Mouse (Mus musculus): ENCODE results near the gene Cnpy4. TPM values are rescaled to one million over a fixed set of nuclear protein-coding genes. Genes with fewer than 3 reads are reported as not detected.

Gene Cnpy4
- polyA plus RNA-seq, 1 experiment from 2014 or later, result 20.0 TPM

- peak overlapping the region; percentile 97 for H3K4me2 ChIP-seq (replicated peaks; ENCODE audit: low read depth)
- peak overlapping the region; percentile 65 for H3K4me3 ChIP-seq (ENCODE audit: low read depth, low read length)
- peak; percentile 92 for ATAC-seq (ENCODE audit: low FRiP score, low TSS enrichment)
- peak overlapping the region; percentile 91 for H3K27ac ChIP-seq (replicated peaks)
- H3K36me3 ChIP-seq (ENCODE audit: control insufficient read depth, insufficient read depth, low read length), result peaks cover 18% of the 10 kb centered on the region
- peak; percentile 98 for DNase-seq (ENCODE audit: low spot score)
- H3K9ac ChIP-seq (ENCODE audit: low read length), result peak overlapping the region; percentile 68
- WGBS, result under 1% methylated on average over 47 of the region's 47 CpGs
- H3K27me3 ChIP-seq (ENCODE audit: control insufficient read depth, insufficient read depth, low read length), result no peaks in the 10 kb centered on the region
- no peaks in the 10 kb centered on the region for H3K9me3 ChIP-seq (ENCODE audit: control insufficient read depth, low read length)
- TF ChIP-seq EP300 (optimal IDR thresholded peaks at IDR 0.05) (peak; percentile 94), CTCF (IDR thresholded peaks at IDR 0.05; ENCODE audit: low read depth) (peak; percentile 44; the same call in 1 of the 2 replicates)
- no peaks in the 10 kb centered on the region for H3K4me1 ChIP-seq (replicated peaks; ENCODE audit: control insufficient read depth, insufficient read depth)
Observed at GRCm38 (mm10) chr5:138170936-138171561, 16.2 kb upstream of the Cnpy4 start.

DNA sequence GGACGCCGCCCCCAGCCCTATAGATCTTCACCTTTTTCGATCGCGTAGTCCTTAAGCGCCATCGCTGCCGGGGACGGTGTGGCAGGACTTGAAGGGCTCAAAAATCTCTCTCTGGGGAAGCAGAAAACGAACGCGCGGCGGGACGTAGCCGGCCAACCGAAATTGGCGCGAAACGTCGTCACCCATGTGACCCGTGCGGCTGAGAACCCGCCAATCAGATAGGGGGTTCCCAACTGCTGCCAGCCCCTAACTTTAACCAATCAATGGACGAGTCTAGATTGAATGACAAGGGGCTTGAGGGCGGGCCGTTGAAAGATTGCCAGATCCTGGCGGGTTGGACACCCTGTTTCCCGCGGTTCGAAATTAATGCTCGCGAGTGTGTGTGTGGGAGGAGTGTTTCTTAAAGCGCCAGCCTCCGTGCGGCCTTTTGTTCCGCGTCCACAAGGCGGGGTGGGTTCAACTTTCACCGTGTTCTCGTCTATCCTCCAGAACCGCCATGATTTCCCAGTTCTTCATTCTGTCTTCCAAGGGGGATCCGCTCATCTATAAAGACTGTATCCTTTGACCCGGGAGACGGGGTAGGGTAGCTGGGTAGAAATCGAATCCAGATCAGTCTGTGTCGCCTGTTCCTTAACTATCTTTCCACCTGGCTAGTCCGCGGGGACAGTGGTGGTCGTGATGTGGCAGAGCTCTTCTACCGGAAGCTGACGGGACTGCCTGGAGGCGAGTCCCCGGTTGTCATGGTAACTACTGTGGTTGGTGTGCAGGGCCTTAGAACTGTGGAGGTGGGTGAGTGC is 15.4 kb upstream of the Cnpy4 start, which contains the start of the genes Ap4m1 and Mcm7:
Gene Ap4m1, plus strand, starts transcription at position 308 of the 797 bp plus-strand sequence.
Gene Mcm7, minus strand, starts transcription at position 728 of the 797 bp plus-strand sequence.
- H3K4me1 ChIP-seq (replicated peaks; ENCODE audit: control insufficient read depth, insufficient read depth), result no peaks in the 10 kb centered on the region
- peak within 1 kb of the TSS; percentile 97 for H3K4me2 ChIP-seq (replicated peaks; ENCODE audit: low read depth)
- H3K27ac ChIP-seq (replicated peaks), result peak within 1 kb of the TSS; percentile 91
- ATAC-seq (ENCODE audit: low FRiP score, low TSS enrichment) (peak; percentile 91), DNase-seq (ENCODE audit: low spot score) (peak; percentile 98)
- H3K36me3 ChIP-seq (ENCODE audit: control insufficient read depth, insufficient read depth, low read length), result peaks cover 18% of the 10 kb centered on the region
- peak within 1 kb of the TSS; percentile 73 for H3K9ac ChIP-seq (ENCODE audit: low read length)
- WGBS, result under 1% methylated on average over 54 of the region's 54 CpGs
- H3K9me3 ChIP-seq (ENCODE audit: control insufficient read depth, low read length), result no peaks in the 10 kb centered on the region
- peak within 1 kb of the TSS; percentile 65 for H3K4me3 ChIP-seq (ENCODE audit: low read depth, low read length)
- H3K27me3 ChIP-seq (ENCODE audit: control insufficient read depth, insufficient read depth, low read length), result no peaks in the 10 kb centered on the region
- peak; percentile 55 for TF ChIP-seq CTCF (IDR thresholded peaks at IDR 0.05; ENCODE audit: low read depth)
- no peak for TF ChIP-seq EP300 (optimal IDR thresholded peaks at IDR 0.05)

- DNase-seq (ENCODE audit: low spot score), result no peak
- TF ChIP-seq CTCF (IDR thresholded peaks at IDR 0.05; ENCODE audit: low read depth), result no peak
- no peak for TF ChIP-seq EP300 (optimal IDR thresholded peaks at IDR 0.05)
- H3K4me1 ChIP-seq (replicated peaks; ENCODE audit: control insufficient read depth, insufficient read depth), result no peaks in the 10 kb centered on the region
- no peak overlapping the region for H3K9ac ChIP-seq (ENCODE audit: low read length)
- no peak overlapping the region for H3K27ac ChIP-seq (replicated peaks)
- no peak overlapping the region for H3K4me2 ChIP-seq (replicated peaks; ENCODE audit: low read depth)
- no peaks in the 10 kb centered on the region for H3K9me3 ChIP-seq (ENCODE audit: control insufficient read depth, low read length)
- H3K27me3 ChIP-seq (ENCODE audit: control insufficient read depth, insufficient read depth, low read length), result no peaks in the 10 kb centered on the region
- peaks cover 22% of the 10 kb centered on the region for H3K36me3 ChIP-seq (ENCODE audit: control insufficient read depth, insufficient read depth, low read length)
- no peak for ATAC-seq (ENCODE audit: low FRiP score, low TSS enrichment)
- no peak overlapping the region for H3K4me3 ChIP-seq (ENCODE audit: low read depth, low read length)
- WGBS, result 75% methylated on average over 3 of the region's 3 CpGs
Observed at GRCm38 (mm10) chr5:138173217-138173616, 14.1 kb upstream of the Cnpy4 start.

DNA sequence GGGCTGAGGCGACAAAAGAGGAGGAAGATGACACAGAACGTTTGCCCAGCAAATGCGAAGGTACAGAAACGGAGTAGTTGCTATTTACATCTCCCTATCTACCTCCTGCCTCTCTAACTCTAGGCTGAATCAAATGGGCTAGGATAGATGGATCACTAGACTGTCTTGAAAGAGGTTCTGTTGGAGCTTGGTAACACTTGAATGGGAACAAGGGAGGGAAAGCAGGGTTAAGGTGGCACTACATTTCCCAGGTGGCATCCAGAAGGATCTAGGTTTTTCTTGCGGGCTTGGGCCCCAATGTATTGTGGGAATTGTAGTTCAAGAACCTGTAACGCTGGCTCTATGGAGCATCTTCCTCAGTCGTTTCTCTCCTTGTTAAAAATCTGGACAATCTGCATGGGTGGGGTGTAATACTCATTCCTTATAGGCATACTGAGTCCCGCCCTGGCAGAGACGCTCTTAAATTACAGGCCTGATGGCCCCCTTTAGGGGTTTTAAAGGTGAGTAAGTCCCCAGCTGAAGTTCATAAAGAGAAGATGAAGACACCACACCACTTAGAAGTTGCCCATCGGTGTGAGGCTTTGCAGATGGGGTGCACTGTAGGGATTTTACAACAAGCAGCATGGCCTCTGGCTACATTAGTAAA is 499 bp downstream of the Cnpy4 start:
- peak; percentile 62 for DNase-seq (ENCODE audit: low spot score)

DNA sequence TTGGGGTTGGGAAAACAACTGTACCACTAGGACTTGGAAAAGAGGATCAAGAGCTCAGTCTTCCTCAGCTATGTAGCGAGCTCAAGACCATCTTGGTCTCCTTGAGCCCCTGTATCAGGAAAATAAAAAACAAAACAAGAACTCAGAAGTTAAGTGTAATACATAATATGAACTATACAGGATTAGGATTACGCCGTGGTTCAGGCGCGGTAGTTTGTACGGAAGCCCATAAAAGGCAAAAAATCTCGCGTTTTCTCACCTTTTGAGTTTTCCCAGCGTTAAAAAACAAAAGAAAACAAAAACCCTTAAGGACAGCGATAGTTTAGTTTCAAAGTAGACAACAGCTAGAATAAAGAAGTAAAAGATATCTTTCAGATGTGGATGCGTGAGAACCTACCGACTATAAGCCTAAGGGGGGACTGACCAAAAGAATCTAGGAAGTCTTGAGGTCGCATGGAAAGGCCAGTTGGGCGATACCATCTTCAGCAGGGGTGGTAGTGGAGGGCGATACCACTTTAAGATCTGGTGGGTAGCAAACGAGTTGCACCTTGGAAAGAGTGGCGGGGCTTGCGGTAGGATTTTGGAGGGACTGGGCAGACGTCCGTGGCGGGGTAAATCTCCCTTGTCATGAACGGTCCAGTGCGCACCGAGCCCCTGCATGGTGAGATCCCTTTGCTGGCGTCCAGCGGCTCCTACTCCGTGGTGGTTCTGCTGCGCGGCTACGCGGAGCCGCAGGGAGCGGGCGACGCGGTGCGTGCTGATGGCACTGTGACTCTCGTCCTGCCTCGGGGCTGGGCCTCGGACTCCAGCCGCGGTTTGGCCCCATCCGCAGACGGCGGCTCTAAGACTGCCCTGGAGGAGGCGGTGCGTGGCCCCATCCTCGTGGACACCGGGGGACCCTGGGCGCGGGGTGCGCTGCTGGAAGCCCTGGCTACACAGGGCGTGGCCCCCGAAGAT is 6.8 kb downstream of the Cnpy4 start, which contains the start of gene Mblac1:
Gene Mblac1, plus strand, starts transcription at position 544 of the 957 bp plus-strand sequence.
- Histone ChIP-seq H3K4me1 (replicated peaks; ENCODE audit: control insufficient read depth, insufficient read depth) (peaks cover 3% of the 10 kb centered on the region), H3K36me3 (ENCODE audit: control insufficient read depth, insufficient read depth, low read length) (no peaks in the 10 kb centered on the region), H3K27me3 (ENCODE audit: control insufficient read depth, insufficient read depth, low read length) (no peaks in the 10 kb centered on the region), H3K27ac (replicated peaks) (peak within 1 kb of the TSS; percentile 89), H3K4me2 (replicated peaks; ENCODE audit: low read depth) (peak within 1 kb of the TSS; percentile 95), H3K9me3 (ENCODE audit: control insufficient read depth, low read length) (no peaks in the 10 kb centered on the region), H3K9ac (ENCODE audit: low read length) (peak within 1 kb of the TSS; percentile 83), H3K4me3 (ENCODE audit: low read depth, low read length) (peak within 1 kb of the TSS; percentile 70)
- DNase-seq (ENCODE audit: low spot score), result peak; percentile 83
- 5% methylated on average over 53 of the region's 54 CpGs for WGBS
- peak; percentile 86 for ATAC-seq (ENCODE audit: low FRiP score, low TSS enrichment)
- TF ChIP-seq EP300 (optimal IDR thresholded peaks at IDR 0.05), result no peak
- peak; percentile 10; the same call in 1 of the 2 replicates for TF ChIP-seq CTCF (IDR thresholded peaks at IDR 0.05; ENCODE audit: low read depth)

More for the DNA sequence above, 499 bp downstream of the Cnpy4 start:
- TF ChIP-seq EP300 (optimal IDR thresholded peaks at IDR 0.05), result no peak
- TF ChIP-seq CTCF (IDR thresholded peaks at IDR 0.05; ENCODE audit: low read depth), result no peak
- Histone ChIP-seq H3K36me3 (ENCODE audit: control insufficient read depth, insufficient read depth, low read length) (peaks cover 4% of the 10 kb centered on the region; the same call in 1 of the 2 replicates), H3K27me3 (ENCODE audit: control insufficient read depth, insufficient read depth, low read length) (no peaks in the 10 kb centered on the region), H3K27ac (replicated peaks) (peak overlapping the region; percentile 81; the same call in 1 of the 2 replicates), H3K4me1 (replicated peaks; ENCODE audit: control insufficient read depth, insufficient read depth) (no peaks in the 10 kb centered on the region), H3K9ac (ENCODE audit: low read length) (peak overlapping the region; percentile 76), H3K4me2 (replicated peaks; ENCODE audit: low read depth) (peak overlapping the region; percentile 78), H3K4me3 (ENCODE audit: low read depth, low read length) (peak overlapping the region; percentile 83), H3K9me3 (ENCODE audit: control insufficient read depth, low read length) (no peaks in the 10 kb centered on the region)
- ATAC-seq (ENCODE audit: low FRiP score, low TSS enrichment), result peak; percentile 87
- 0% methylated on average over 10 of the region's 10 CpGs for WGBS
